Mouse (Mus musculus): ENCODE data around the gene Mum1. TPM values are rescaled to one million over a fixed set of nuclear protein-coding genes. Genes with fewer than 3 reads are reported as not detected.

The Mum1 gene
- polyA plus RNA-seq, 1 experiment from 2014 or later, result 79.4 TPM

GRCm38 (mm10) chr10:80273847-80274246 lies 47.6 kb downstream of the Mum1 start:
- Histone ChIP-seq H3K27ac (ENCODE audit: low read depth, low read length) (no peak overlapping the region), H3K4me3 (ENCODE audit: low read depth, low read length) (no peak overlapping the region), H3K9me3 (ENCODE audit: control insufficient read depth, low read length) (no peaks in the 10 kb centered on the region), H3K27me3 (ENCODE audit: control insufficient read depth, insufficient read depth, low read length) (no peaks in the 10 kb centered on the region), H3K4me1 (replicated peaks; ENCODE audit: control insufficient read depth, insufficient read depth, low read length) (0 out of 2 replicates have a peak, but pooled peaks cover under 1% of the 10 kb centered on the region), H3K36me3 (ENCODE audit: control insufficient read depth, insufficient read depth, low read length) (peaks cover 14% of the 10 kb centered on the region; the same call in 1 of the 2 replicates), H3K9ac (ENCODE audit: low read length) (no peak overlapping the region), H3K4me2 (ENCODE audit: low read depth, low read length, severe bottlenecking) (no peak overlapping the region)
- DNase-seq (ENCODE audit: low spot score), result no peak
- no peak for ATAC-seq (replicated peaks; ENCODE audit: low FRiP score)
- WGBS, result 97% methylated on average over 3 of the region's 3 CpGs

- Histone ChIP-seq H3K27ac (ENCODE audit: low read depth, low read length) (no peak overlapping the region), H3K36me3 (ENCODE audit: control insufficient read depth, insufficient read depth, low read length) (peaks cover 22% of the 10 kb centered on the region), H3K4me2 (ENCODE audit: low read depth, low read length, severe bottlenecking) (no peak overlapping the region), H3K4me1 (replicated peaks; ENCODE audit: control insufficient read depth, insufficient read depth, low read length) (no peaks in the 10 kb centered on the region), H3K9ac (ENCODE audit: low read length) (no peak overlapping the region), H3K9me3 (ENCODE audit: control insufficient read depth, low read length) (no peaks in the 10 kb centered on the region), H3K4me3 (ENCODE audit: low read depth, low read length) (no peak overlapping the region), H3K27me3 (ENCODE audit: control insufficient read depth, insufficient read depth, low read length) (no peaks in the 10 kb centered on the region)
- 89% methylated on average over 5 of the region's 5 CpGs for WGBS
- ATAC-seq (replicated peaks; ENCODE audit: low FRiP score) (no peak), DNase-seq (ENCODE audit: low spot score) (no peak)
These were observed 50.0 kb downstream of the Mum1 start for GRCm38 (mm10) chr10:80276238-80276637.

GRCm38 (mm10) chr10:80278390-80278789 lies 52.2 kb downstream of the Mum1 start:
- DNase-seq (ENCODE audit: low spot score) (no peak), ATAC-seq (replicated peaks; ENCODE audit: low FRiP score) (no peak)
- Histone ChIP-seq H3K36me3 (ENCODE audit: control insufficient read depth, insufficient read depth, low read length) (peaks cover 22% of the 10 kb centered on the region), H3K27me3 (ENCODE audit: control insufficient read depth, insufficient read depth, low read length) (no peaks in the 10 kb centered on the region), H3K27ac (ENCODE audit: low read depth, low read length) (no peak overlapping the region), H3K4me1 (replicated peaks; ENCODE audit: control insufficient read depth, insufficient read depth, low read length) (no peaks in the 10 kb centered on the region), H3K4me2 (ENCODE audit: low read depth, low read length, severe bottlenecking) (no peak overlapping the region), H3K9me3 (ENCODE audit: control insufficient read depth, low read length) (no peaks in the 10 kb centered on the region), H3K9ac (ENCODE audit: low read length) (no peak overlapping the region), H3K4me3 (ENCODE audit: low read depth, low read length) (no peak overlapping the region)
- WGBS, result 94% methylated on average over 9 of the region's 9 CpGs

GRCm38 (mm10) chr10:80279273-80279672 lies 53.0 kb downstream of the Mum1 start:
- Histone ChIP-seq H3K4me2 (ENCODE audit: low read depth, low read length, severe bottlenecking) (no peak overlapping the region), H3K4me3 (ENCODE audit: low read depth, low read length) (no peak overlapping the region), H3K27ac (ENCODE audit: low read depth, low read length) (no peak overlapping the region), H3K9ac (ENCODE audit: low read length) (no peak overlapping the region), H3K9me3 (ENCODE audit: control insufficient read depth, low read length) (no peaks in the 10 kb centered on the region), H3K27me3 (ENCODE audit: control insufficient read depth, insufficient read depth, low read length) (no peaks in the 10 kb centered on the region), H3K36me3 (ENCODE audit: control insufficient read depth, insufficient read depth, low read length) (peaks cover 22% of the 10 kb centered on the region), H3K4me1 (replicated peaks; ENCODE audit: control insufficient read depth, insufficient read depth, low read length) (no peaks in the 10 kb centered on the region)
- no peak for ATAC-seq (replicated peaks; ENCODE audit: low FRiP score)
- DNase-seq (ENCODE audit: low spot score), result no peak
- WGBS, result 90% methylated on average over 12 of the region's 12 CpGs

- Histone ChIP-seq H3K27me3 (ENCODE audit: control insufficient read depth, insufficient read depth, low read length) (no peaks in the 10 kb centered on the region), H3K4me2 (ENCODE audit: low read depth, low read length, severe bottlenecking) (no peak overlapping the region), H3K4me1 (replicated peaks; ENCODE audit: control insufficient read depth, insufficient read depth, low read length) (no peaks in the 10 kb centered on the region), H3K4me3 (ENCODE audit: low read depth, low read length) (no peak overlapping the region), H3K27ac (ENCODE audit: low read depth, low read length) (no peak overlapping the region), H3K36me3 (ENCODE audit: control insufficient read depth, insufficient read depth, low read length) (peaks cover 27% of the 10 kb centered on the region), H3K9me3 (ENCODE audit: control insufficient read depth, low read length) (no peaks in the 10 kb centered on the region), H3K9ac (ENCODE audit: low read length) (no peak overlapping the region)
- no peak for ATAC-seq (replicated peaks; ENCODE audit: low FRiP score)
- DNase-seq (ENCODE audit: low spot score), result no peak
- 83% methylated on average over 7 of the region's 7 CpGs for WGBS
These were observed 55.1 kb downstream of the Mum1 start for GRCm38 (mm10) chr10:80281304-80281703.

- peaks cover 26% of the 10 kb centered on the region for H3K36me3 ChIP-seq (ENCODE audit: control insufficient read depth, insufficient read depth, low read length)
- H3K27ac ChIP-seq (ENCODE audit: low read depth, low read length), result no peak overlapping the region
- H3K4me1 ChIP-seq (replicated peaks; ENCODE audit: control insufficient read depth, insufficient read depth, low read length), result no peaks in the 10 kb centered on the region
- DNase-seq (ENCODE audit: low spot score) (no peak), ATAC-seq (replicated peaks; ENCODE audit: low FRiP score) (no peak)
- no peaks in the 10 kb centered on the region for H3K9me3 ChIP-seq (ENCODE audit: control insufficient read depth, low read length)
- H3K4me3 ChIP-seq (ENCODE audit: low read depth, low read length), result no peak overlapping the region
- H3K27me3 ChIP-seq (ENCODE audit: control insufficient read depth, insufficient read depth, low read length), result no peaks in the 10 kb centered on the region
- no peak overlapping the region for H3K4me2 ChIP-seq (ENCODE audit: low read depth, low read length, severe bottlenecking)
- no peak overlapping the region for H3K9ac ChIP-seq (ENCODE audit: low read length)
- WGBS, result 85% methylated on average over 8 of the region's 8 CpGs
These were observed 55.7 kb downstream of the Mum1 start for GRCm38 (mm10) chr10:80281921-80282371.

- no peaks in the 10 kb centered on the region for H3K4me1 ChIP-seq (replicated peaks; ENCODE audit: control insufficient read depth, insufficient read depth, low read length)
- no peaks in the 10 kb centered on the region for H3K9me3 ChIP-seq (ENCODE audit: control insufficient read depth, low read length)
- ATAC-seq (replicated peaks; ENCODE audit: low FRiP score), result no peak
- H3K4me3 ChIP-seq (ENCODE audit: low read depth, low read length), result no peak overlapping the region
- H3K9ac ChIP-seq (ENCODE audit: low read length), result no peak overlapping the region
- no peak for DNase-seq (ENCODE audit: low spot score)
- 89% methylated on average over 20 of the region's 20 CpGs for WGBS
- peaks cover 21% of the 10 kb centered on the region for H3K36me3 ChIP-seq (ENCODE audit: control insufficient read depth, insufficient read depth, low read length)
- H3K4me2 ChIP-seq (ENCODE audit: low read depth, low read length, severe bottlenecking), result no peak overlapping the region
- no peak overlapping the region for H3K27ac ChIP-seq (ENCODE audit: low read depth, low read length)
- no peaks in the 10 kb centered on the region for H3K27me3 ChIP-seq (ENCODE audit: control insufficient read depth, insufficient read depth, low read length)
These were observed 56.5 kb downstream of the Mum1 start for GRCm38 (mm10) chr10:80282481-80283441.

- DNase-seq (ENCODE audit: low spot score), result no peak
- H3K27me3 ChIP-seq (ENCODE audit: control insufficient read depth, insufficient read depth, low read length), result no peaks in the 10 kb centered on the region
- 86% methylated on average over 11 of the region's 15 CpGs for whole genome bisulfite sequencing
- no peak overlapping the region for H3K4me3 ChIP-seq (ENCODE audit: low read depth, low read length)
- ATAC-seq (replicated peaks; ENCODE audit: low FRiP score), result no peak
- no peak overlapping the region for H3K4me2 ChIP-seq (ENCODE audit: low read depth, low read length, severe bottlenecking)
- peaks cover 5% of the 10 kb centered on the region; the same call in 1 of the 2 replicates for H3K36me3 ChIP-seq (ENCODE audit: control insufficient read depth, insufficient read depth, low read length)
- no peak overlapping the region for H3K27ac ChIP-seq (ENCODE audit: low read depth, low read length)
- H3K9ac ChIP-seq (ENCODE audit: low read length), result no peak overlapping the region
- H3K9me3 ChIP-seq (ENCODE audit: control insufficient read depth, low read length), result no peaks in the 10 kb centered on the region
- H3K4me1 ChIP-seq (replicated peaks; ENCODE audit: control insufficient read depth, insufficient read depth, low read length), result no peaks in the 10 kb centered on the region
These were observed 59.2 kb downstream of the Mum1 start for GRCm38 (mm10) chr10:80285222-80286070.

Measured in forebrain, embryonic 11.5 days (tissue).